8 mouse cellular contexts compared by ENCODE assay signal in the genomic region with DNA sequence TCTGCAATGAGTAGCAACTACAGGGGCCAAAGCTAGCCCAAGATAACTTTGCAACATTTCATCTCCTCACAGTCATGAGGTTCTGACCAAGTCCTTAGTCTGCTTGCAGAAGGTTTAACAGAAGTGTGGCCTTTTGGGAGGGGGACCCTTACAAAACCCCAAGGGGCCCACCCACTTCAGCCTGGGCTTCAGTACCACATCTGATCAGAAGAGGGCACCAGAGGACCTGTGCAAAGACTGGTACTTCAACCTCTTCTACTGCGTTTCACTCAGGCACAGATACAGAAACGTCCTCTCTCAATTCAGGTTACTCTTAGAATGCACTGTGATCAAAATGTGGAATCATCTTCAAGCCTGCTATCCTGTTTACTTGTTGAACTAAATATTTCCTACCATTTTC. TPM values are rescaled to one million over a fixed set of nuclear protein-coding genes. Genes with fewer than 3 reads are reported as not detected.
DNase-seq lines count a peak whose midpoint lies in the region; TF ChIP-seq lines count a peak whose summit lies in the region.
"Had no signal": no experiment of that assay in that cellular context is flagged by ENCODE, and none has a peak within 500 bp of the region (broad histone marks: within the 10 kb centered on the region; RNA-seq: fewer than 3 reads in every experiment).

No protein-coding gene starts in this region.

- H3K27me3 ChIP-seq in spleen, adult 2 months (ENCODE audit: control insufficient read depth, insufficient read depth, low read length): no peaks in the 10 kb centered on the region
- H3K27me3 ChIP-seq: limb, embryonic 15.5 days had no signal

- peak; percentile 74 to 83 for DNase-seq in CD8-positive naive resting alpha-beta T cell, adult 2 months (ENCODE audit: low read depth in 2 of 2, low spot score in 2 of 2)
- DNase-seq in T-cell, adult 2 months (ENCODE audit: low spot score): peak; percentile 74
- peak; percentile 75 to 85 for DNase-seq in cerebellum, postnatal 14 days
- peak; percentile 15 to 23 for DNase-seq in gastrocnemius, adult 8-10 months (ENCODE audit: low spot score in 2 of 2)
- DNase-seq in layer of hippocampus, adult 8-10 months (ENCODE audit: low spot score in 2 of 2): peak; percentile 27 to 65
- peak; percentile 87 for DNase-seq in lung, postnatal 36 days
- peak; percentile 56 to 83 for DNase-seq in spleen, adult 2 months (ENCODE audit: low read depth in 1 of 2, low spot score in 2 of 2)

- H3K36me3 ChIP-seq in spleen, adult 2 months (ENCODE audit: control insufficient read depth, insufficient read depth, low read length): no peaks in the 10 kb centered on the region
- H3K36me3 ChIP-seq: limb, embryonic 15.5 days had no signal

- H3K4me1 ChIP-seq in spleen, adult 2 months (ENCODE audit: control insufficient read depth, insufficient read depth, insufficient read length): peaks cover 54% of the 10 kb centered on the region
- H3K4me1 ChIP-seq: limb, embryonic 15.5 days had no signal

- H3K4me3 ChIP-seq in spleen, adult 2 months (ENCODE audit: extremely low read depth, insufficient read depth, insufficient read length): no peak overlapping the region
- H3K4me3 ChIP-seq: limb, embryonic 15.5 days had no signal

- WGBS in spleen, adult 2 months: under 1% methylated on average over 2 of the region's 2 CpGs

- TF ChIP-seq POLR2A in spleen, adult 2 months (IDR thresholded peaks at IDR 0.05; ENCODE audit: low read depth, low read length): no peak

- H3K27ac ChIP-seq in spleen, adult 2 months (ENCODE audit: insufficient read depth, low read length): peak overlapping the region; percentile 93
- H3K27ac ChIP-seq: limb, embryonic 15.5 days had no signal

- peak; percentile 92; the same call in 1 of the 2 replicates for TF ChIP-seq CTCF in spleen, adult 2 months (IDR thresholded peaks at IDR 0.05; ENCODE audit: extremely low read depth, insufficient read depth, insufficient read length, insufficient replicate concordance)

RNA-seq across cellular contexts. Expression of a gene that starts 30.0 kb away (rescaled TPM):
- not detected for total RNA-seq in gastrocnemius, adult 8-10 months (2022)
- total RNA-seq in layer of hippocampus, adult 8-10 months (2022): not detected
- 0.20 and 0.23 TPM in 2 replicates for polyA plus RNA-seq in spleen, adult 2 months (2012; rRNA removed)
- polyA plus RNA-seq: limb, embryonic 15.5 days had no signal

RNA-seq across cellular contexts. Expression of a gene that starts 42.3 kb away (rescaled TPM):
- total RNA-seq in gastrocnemius, adult 8-10 months (2022): 10 to 100 TPM; 65.0 to 68.9 (median 65.6) TPM
- total RNA-seq in layer of hippocampus, adult 8-10 months (2022): 100 to 1,000 TPM in 3 of 4 experiments, 10 to 100 TPM in 1; 99.6 to 111 (median 105) TPM
- polyA plus RNA-seq in spleen, adult 2 months (2012; rRNA removed): 80.8 and 211 TPM in 2 replicates

Comparison
In these comparisons a context has a peak if more than half of its experiments do, and no peak if none do; other contexts are left out.
1. DNase-seq: peak in every context shown above with its lines; median percentile 87 in lung, postnatal 36 days; 80 in cerebellum, postnatal 14 days; 78 in CD8-positive naive resting alpha-beta T cell, adult 2 months; 74 in T-cell, adult 2 months; 70 in spleen, adult 2 months; 46 in layer of hippocampus, adult 8-10 months; 19 in gastrocnemius, adult 8-10 months.